Mouse (Mus musculus): ENCODE measurements at regions not wholly inside any gene's neighbourhood (a gene's known extent, or its start where the extent isn't known, plus 50 kb on each side); places are given as distances from the start of the nearest gene placed in this dataset.

- H3K27me3 ChIP-seq (ENCODE audit: control insufficient read depth, insufficient read depth, low read length), result no peaks in the 10 kb centered on the region
- no peak overlapping the region for H3K4me3 ChIP-seq (ENCODE audit: low read depth, low read length)
- DNase-seq (ENCODE audit: low spot score, missing footprints) (peak; percentile 77), ATAC-seq (ENCODE audit: low FRiP score) (no peak)
- no peaks in the 10 kb centered on the region for H3K9me3 ChIP-seq (ENCODE audit: control insufficient read depth, low read length)
- WGBS, result 72% methylated on average over 4 of the region's 4 CpGs
- H3K36me3 ChIP-seq (ENCODE audit: control insufficient read depth, insufficient read depth, low read length), result no peaks in the 10 kb centered on the region
- H3K4me1 ChIP-seq (ENCODE audit: control insufficient read depth, insufficient read depth, low read length), result no peaks in the 10 kb centered on the region
- no peak overlapping the region for H3K9ac ChIP-seq (ENCODE audit: low read length)
- no peak overlapping the region for H3K27ac ChIP-seq (ENCODE audit: low read depth, low read length)
- no peak overlapping the region for H3K4me2 ChIP-seq
These were observed 113.1 kb downstream of the Cartpt start for GRCm38 (mm10) chr13:99787760-99788159.

- DNase-seq (ENCODE audit: low spot score, missing footprints) (no peak), ATAC-seq (ENCODE audit: low FRiP score) (no peak)
- H3K9me3 ChIP-seq (ENCODE audit: control insufficient read depth, low read length), result no peaks in the 10 kb centered on the region
- no peaks in the 10 kb centered on the region for H3K36me3 ChIP-seq (ENCODE audit: control insufficient read depth, insufficient read depth, low read length)
- H3K27ac ChIP-seq (ENCODE audit: low read depth, low read length), result no peak overlapping the region
- H3K4me2 ChIP-seq, result no peak overlapping the region
- WGBS, result 86% methylated on average over 4 of the region's 4 CpGs
- H3K4me1 ChIP-seq (ENCODE audit: control insufficient read depth, insufficient read depth, low read length), result peaks cover 12% of the 10 kb centered on the region
- H3K9ac ChIP-seq (ENCODE audit: low read length), result no peak overlapping the region
- H3K4me3 ChIP-seq (ENCODE audit: low read depth, low read length), result no peak overlapping the region
- no peaks in the 10 kb centered on the region for H3K27me3 ChIP-seq (ENCODE audit: control insufficient read depth, insufficient read depth, low read length)
These were observed 115.5 kb downstream of the Cartpt start for GRCm38 (mm10) chr13:99785427-99785826.

DNA sequence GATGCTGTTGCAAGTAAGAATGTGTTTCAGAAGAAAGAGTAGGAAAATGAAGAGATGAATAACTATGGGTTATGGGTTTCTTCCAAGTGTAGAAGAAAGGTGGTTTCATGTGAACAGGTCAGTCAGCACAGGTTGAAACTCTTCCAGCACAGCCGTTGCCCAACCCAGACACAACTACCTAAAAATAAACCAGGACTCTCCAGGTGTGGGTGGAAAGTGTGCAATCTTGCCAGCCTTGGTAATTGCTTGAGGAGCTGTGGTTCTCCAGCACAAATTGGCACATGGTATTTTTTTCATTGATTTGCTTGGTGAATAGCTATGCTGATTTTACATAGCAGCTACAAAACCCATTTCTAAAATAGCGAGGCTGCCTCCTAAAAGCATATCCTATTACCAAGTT is 116.6 kb downstream of the Cartpt start:
- no peak for ATAC-seq (ENCODE audit: low FRiP score)
- Histone ChIP-seq H3K27ac (ENCODE audit: low read depth, low read length) (no peak overlapping the region), H3K36me3 (ENCODE audit: control insufficient read depth, insufficient read depth, low read length) (no peaks in the 10 kb centered on the region), H3K4me2 (no peak overlapping the region), H3K4me1 (ENCODE audit: control insufficient read depth, insufficient read depth, low read length) (peaks cover 12% of the 10 kb centered on the region), H3K4me3 (ENCODE audit: low read depth, low read length) (no peak overlapping the region), H3K27me3 (ENCODE audit: control insufficient read depth, insufficient read depth, low read length) (no peaks in the 10 kb centered on the region), H3K9me3 (ENCODE audit: control insufficient read depth, low read length) (no peaks in the 10 kb centered on the region), H3K9ac (ENCODE audit: low read length) (no peak overlapping the region)
- WGBS, result 85% methylated on average over 2 of the region's 2 CpGs
- DNase-seq (ENCODE audit: low spot score, missing footprints), result peak; percentile 67

GRCm38 (mm10) chr13:99782883-99783721 is 117.8 kb downstream of the Cartpt start:
- ATAC-seq (ENCODE audit: low FRiP score) (no peak), DNase-seq (ENCODE audit: low spot score, missing footprints) (peak; percentile 37)
- Histone ChIP-seq H3K4me1 (ENCODE audit: control insufficient read depth, insufficient read depth, low read length) (peaks cover 12% of the 10 kb centered on the region), H3K4me2 (no peak overlapping the region), H3K9me3 (ENCODE audit: control insufficient read depth, low read length) (no peaks in the 10 kb centered on the region), H3K36me3 (ENCODE audit: control insufficient read depth, insufficient read depth, low read length) (no peaks in the 10 kb centered on the region), H3K27ac (ENCODE audit: low read depth, low read length) (no peak overlapping the region), H3K9ac (ENCODE audit: low read length) (no peak overlapping the region), H3K4me3 (ENCODE audit: low read depth, low read length) (no peak overlapping the region), H3K27me3 (ENCODE audit: control insufficient read depth, insufficient read depth, low read length) (no peaks in the 10 kb centered on the region)
- WGBS, result 79% methylated on average over 15 of the region's 15 CpGs

GRCm38 (mm10) chr13:99781616-99782015 is 119.3 kb downstream of the Cartpt start:
- no peak for ATAC-seq (ENCODE audit: low FRiP score)
- H3K4me2 ChIP-seq, result no peak overlapping the region
- 74% methylated on average over 4 of the region's 4 CpGs for WGBS

GRCm38 (mm10) chr13:99780751-99781460 is 120.0 kb downstream of the Cartpt start:
- Histone ChIP-seq H3K27me3 (ENCODE audit: control insufficient read depth, insufficient read depth, low read length) (no peaks in the 10 kb centered on the region), H3K4me1 (ENCODE audit: control insufficient read depth, insufficient read depth, low read length) (peaks cover 12% of the 10 kb centered on the region), H3K9ac (ENCODE audit: low read length) (no peak overlapping the region), H3K4me3 (ENCODE audit: low read depth, low read length) (no peak overlapping the region), H3K4me2 (peak overlapping the region; percentile 24; the same call in 1 of the 2 replicates), H3K9me3 (ENCODE audit: control insufficient read depth, low read length) (no peaks in the 10 kb centered on the region), H3K27ac (ENCODE audit: low read depth, low read length) (peak overlapping the region; percentile 62), H3K36me3 (ENCODE audit: control insufficient read depth, insufficient read depth, low read length) (no peaks in the 10 kb centered on the region)
- 22% methylated on average over 16 of the region's 16 CpGs for WGBS
- ATAC-seq (ENCODE audit: low FRiP score) (peak; percentile 64), DNase-seq (ENCODE audit: low spot score, missing footprints) (peak; percentile 91)

More at GRCm38 (mm10) chr13:99781616-99782015, 119.3 kb downstream of the Cartpt start:
- no peaks in the 10 kb centered on the region for H3K9me3 ChIP-seq (ENCODE audit: control insufficient read depth, low read length)
- H3K36me3 ChIP-seq (ENCODE audit: control insufficient read depth, insufficient read depth, low read length), result no peaks in the 10 kb centered on the region
- H3K27me3 ChIP-seq (ENCODE audit: control insufficient read depth, insufficient read depth, low read length), result no peaks in the 10 kb centered on the region
- no peak overlapping the region for H3K9ac ChIP-seq (ENCODE audit: low read length)
- peaks cover 12% of the 10 kb centered on the region for H3K4me1 ChIP-seq (ENCODE audit: control insufficient read depth, insufficient read depth, low read length)
- peak; percentile 61 for DNase-seq (ENCODE audit: low spot score, missing footprints)
- H3K27ac ChIP-seq (ENCODE audit: low read depth, low read length), result peak overlapping the region; percentile 44; the same call in 1 of the 2 replicates
- no peak overlapping the region for H3K4me3 ChIP-seq (ENCODE audit: low read depth, low read length)

DNA sequence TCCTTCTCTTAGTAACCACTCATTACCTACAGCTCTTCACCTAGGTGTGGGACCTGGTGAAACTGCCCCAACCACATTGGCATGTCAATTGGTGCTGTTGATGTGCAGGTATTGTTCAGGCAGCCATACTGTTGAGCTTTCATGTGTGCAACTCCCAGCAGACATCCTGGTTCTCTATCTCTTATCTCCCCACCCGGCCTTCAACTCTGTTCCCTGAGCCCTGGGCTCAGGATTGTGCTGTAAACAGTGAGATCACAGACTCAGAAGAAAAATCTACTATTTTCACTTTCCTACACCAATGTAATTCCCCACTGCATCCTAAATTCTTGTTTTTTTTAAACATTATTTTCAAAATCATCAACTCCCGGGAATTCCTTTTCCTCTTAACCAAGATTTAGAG is 122.1 kb downstream of the Cartpt start:
- H3K36me3 ChIP-seq (ENCODE audit: control insufficient read depth, insufficient read depth, low read length), result no peaks in the 10 kb centered on the region
- no peak overlapping the region for H3K4me3 ChIP-seq (ENCODE audit: low read depth, low read length)
- no peaks in the 10 kb centered on the region for H3K9me3 ChIP-seq (ENCODE audit: control insufficient read depth, low read length)
- H3K27me3 ChIP-seq (ENCODE audit: control insufficient read depth, insufficient read depth, low read length), result no peaks in the 10 kb centered on the region
- no peak overlapping the region for H3K9ac ChIP-seq (ENCODE audit: low read length)
- peaks cover 12% of the 10 kb centered on the region for H3K4me1 ChIP-seq (ENCODE audit: control insufficient read depth, insufficient read depth, low read length)
- no peak overlapping the region for H3K27ac ChIP-seq (ENCODE audit: low read depth, low read length)
- DNase-seq (ENCODE audit: low spot score, missing footprints) (no peak), ATAC-seq (ENCODE audit: low FRiP score) (no peak)
- no peak overlapping the region for H3K4me2 ChIP-seq
- WGBS, result 72% methylated on average over 2 of the region's 2 CpGs

GRCm38 (mm10) chr13:99777736-99778135 is 123.2 kb downstream of the Cartpt start:
- peaks cover 12% of the 10 kb centered on the region for H3K4me1 ChIP-seq (ENCODE audit: control insufficient read depth, insufficient read depth, low read length)
- H3K27ac ChIP-seq (ENCODE audit: low read depth, low read length), result no peak overlapping the region
- no peaks in the 10 kb centered on the region for H3K9me3 ChIP-seq (ENCODE audit: control insufficient read depth, low read length)
- H3K4me3 ChIP-seq (ENCODE audit: low read depth, low read length), result no peak overlapping the region
- no peak overlapping the region for H3K9ac ChIP-seq (ENCODE audit: low read length)
- ATAC-seq (ENCODE audit: low FRiP score) (no peak), DNase-seq (ENCODE audit: low spot score, missing footprints) (peak; percentile 69)
- H3K36me3 ChIP-seq (ENCODE audit: control insufficient read depth, insufficient read depth, low read length), result no peaks in the 10 kb centered on the region
- no peaks in the 10 kb centered on the region for H3K27me3 ChIP-seq (ENCODE audit: control insufficient read depth, insufficient read depth, low read length)
- 89% methylated on average over 9 of the region's 9 CpGs for WGBS
- H3K4me2 ChIP-seq, result no peak overlapping the region

- Histone ChIP-seq H3K36me3 (ENCODE audit: control insufficient read depth, insufficient read depth, low read length) (no peaks in the 10 kb centered on the region), H3K4me2 (no peak overlapping the region), H3K4me3 (ENCODE audit: low read depth, low read length) (no peak overlapping the region), H3K27ac (ENCODE audit: low read depth, low read length) (no peak overlapping the region), H3K4me1 (ENCODE audit: control insufficient read depth, insufficient read depth, low read length) (0 out of 2 replicates have a peak, but pooled peaks cover 3% of the 10 kb centered on the region), H3K27me3 (ENCODE audit: control insufficient read depth, insufficient read depth, low read length) (no peaks in the 10 kb centered on the region), H3K9me3 (ENCODE audit: control insufficient read depth, low read length) (no peaks in the 10 kb centered on the region), H3K9ac (ENCODE audit: low read length) (no peak overlapping the region)
- WGBS, result 61% methylated on average over 5 of the region's 5 CpGs
- DNase-seq (ENCODE audit: low spot score, missing footprints) (no peak), ATAC-seq (ENCODE audit: low FRiP score) (no peak)
These were observed 134.9 kb downstream of the Cartpt start for GRCm38 (mm10) chr13:99765965-99766364.
